18 mouse cellular contexts compared by ENCODE assay signal in the genomic region with DNA sequence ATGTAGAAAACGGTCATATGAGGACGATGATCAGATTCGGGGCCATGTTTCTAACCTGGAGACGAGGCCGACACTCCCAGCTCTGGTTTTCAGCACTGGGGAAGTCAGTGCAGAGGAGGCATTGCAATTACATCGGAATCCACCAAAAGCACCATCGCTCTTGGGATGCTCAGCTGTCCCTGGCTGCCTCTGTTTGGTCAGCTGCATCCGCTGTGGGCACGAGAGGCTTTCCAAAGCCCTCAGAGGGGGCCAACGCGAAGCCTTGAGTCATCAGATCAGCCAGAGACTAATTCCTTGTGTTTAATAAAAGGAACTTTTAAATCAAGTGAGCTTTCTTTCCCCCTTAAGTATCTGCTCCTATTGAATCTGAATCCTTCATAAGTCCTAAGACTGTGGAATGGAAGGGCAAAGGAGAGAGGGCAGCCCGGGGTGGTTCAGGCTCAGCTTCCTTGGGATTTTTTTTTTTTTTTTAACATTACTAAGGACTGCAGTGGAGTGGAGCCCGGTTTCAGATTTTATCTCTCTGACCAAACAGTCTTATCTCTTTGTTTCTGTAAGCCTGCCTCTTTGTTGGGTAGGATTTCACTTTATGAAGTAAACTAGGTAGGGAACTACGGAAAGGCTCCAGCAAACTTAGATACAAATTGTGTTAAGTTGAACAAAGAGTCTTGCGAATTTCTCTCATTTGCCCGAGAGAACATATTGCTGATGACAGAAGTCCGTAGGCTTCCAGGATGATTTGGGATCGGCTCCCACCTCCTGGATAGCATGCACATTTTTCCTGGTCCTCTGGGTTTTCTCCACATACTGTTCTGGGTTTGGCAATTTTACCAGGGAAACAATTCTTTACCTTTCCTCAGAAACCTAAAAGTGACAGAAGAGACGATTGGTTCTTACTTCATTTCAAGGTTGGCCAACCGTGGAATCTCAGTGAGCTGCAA. TPM values are rescaled to one million over a fixed set of nuclear protein-coding genes. Genes with fewer than 3 reads are reported as not detected.
DNase-seq lines count a peak whose midpoint lies in the region; ATAC-seq and TF ChIP-seq lines count a peak whose summit lies in the region.
"Had no signal": no experiment of that assay in that cellular context is flagged by ENCODE, and none has a peak within 500 bp of the region (broad histone marks: within the 10 kb centered on the region; RNA-seq: fewer than 3 reads in every experiment).

No protein-coding gene starts in this region.

- no peak for TF ChIP-seq CTCF in intestine, postnatal 0 days (IDR thresholded peaks at IDR 0.05; ENCODE audit: low read depth)

- no peaks in the 10 kb centered on the region for H3K36me3 ChIP-seq in intestine, embryonic 15.5 days
- no peaks in the 10 kb centered on the region for H3K36me3 ChIP-seq in intestine, postnatal 0 days (ENCODE audit: control insufficient read depth, insufficient read depth)
- H3K36me3 ChIP-seq in midbrain, embryonic 14.5 days (ENCODE audit: control insufficient read depth, insufficient read depth, low read length) = no peaks in the 10 kb centered on the region
- H3K36me3 ChIP-seq in midbrain, embryonic 13.5 days = no peaks in the 10 kb centered on the region
- H3K36me3 ChIP-seq in intestine, embryonic 16.5 days (ENCODE audit: control insufficient read depth, insufficient read depth, low read length) = no peaks in the 10 kb centered on the region
- H3K36me3 ChIP-seq: embryonic facial prominence, embryonic 13.5 days; forebrain, embryonic 12.5 days; limb, embryonic 15.5 days; neural tube, embryonic 12.5 days; stomach, embryonic 15.5 days had no signal

- 52% methylated on average over 20 of the region's 20 CpGs for WGBS in intestine, embryonic 15.5 days
- WGBS in intestine, postnatal 0 days = 44% methylated on average over 20 of the region's 20 CpGs
- WGBS in midbrain, embryonic 14.5 days = 72% methylated on average over 20 of the region's 20 CpGs
- 75% methylated on average over 20 of the region's 20 CpGs for WGBS in midbrain, embryonic 13.5 days
- WGBS in intestine, embryonic 16.5 days = 48% methylated on average over 20 of the region's 20 CpGs

- no peaks in the 10 kb centered on the region; the same call in 1 of the 2 replicates for H3K4me1 ChIP-seq in intestine, embryonic 15.5 days (replicated peaks)
- no peaks in the 10 kb centered on the region for H3K4me1 ChIP-seq in intestine, postnatal 0 days (replicated peaks; ENCODE audit: control insufficient read depth, insufficient read depth, low read length)
- H3K4me1 ChIP-seq in midbrain, embryonic 14.5 days (ENCODE audit: control insufficient read depth, insufficient read depth, low read length) = no peaks in the 10 kb centered on the region
- H3K4me1 ChIP-seq in midbrain, embryonic 13.5 days (replicated peaks) = no peaks in the 10 kb centered on the region
- no peaks in the 10 kb centered on the region for H3K4me1 ChIP-seq in intestine, embryonic 16.5 days (ENCODE audit: control insufficient read depth, insufficient read depth, low read length)
- H3K4me1 ChIP-seq: forebrain, embryonic 12.5 days; limb, embryonic 15.5 days; neural tube, embryonic 12.5 days had no signal

- H3K4me2 ChIP-seq in intestine, embryonic 15.5 days (replicated peaks) = no peak overlapping the region
- H3K4me2 ChIP-seq in intestine, postnatal 0 days (replicated peaks; ENCODE audit: low read depth) = no peak overlapping the region
- no peak overlapping the region for H3K4me2 ChIP-seq in midbrain, embryonic 14.5 days (ENCODE audit: low read length)
- H3K4me2 ChIP-seq in midbrain, embryonic 13.5 days (replicated peaks) = no peak overlapping the region
- H3K4me2 ChIP-seq in intestine, embryonic 16.5 days (ENCODE audit: low read depth, low read length) = no peak overlapping the region
- H3K4me2 ChIP-seq: embryonic facial prominence, embryonic 13.5 days; forebrain, embryonic 12.5 days; hindbrain, embryonic 14.5 days; limb, embryonic 15.5 days; neural tube, embryonic 12.5 days; stomach, embryonic 15.5 days had no signal

- DNase-seq in cerebellum, postnatal 36 days = no peak
- peak; percentile 21 for DNase-seq in midbrain, embryonic 14.5 days
- DNase-seq in retina, postnatal 1 day = no peak
- DNase-seq: cerebellum, adult 9-10 months; kidney, adult 9 months; liver, postnatal 0 days; thymus, postnatal 4 days had no signal

- H3K27ac ChIP-seq in intestine, embryonic 15.5 days = no peak overlapping the region
- no peak overlapping the region for H3K27ac ChIP-seq in intestine, postnatal 0 days (ENCODE audit: low read depth, low read length)
- no peak overlapping the region for H3K27ac ChIP-seq in midbrain, embryonic 14.5 days (replicated peaks; ENCODE audit: low read depth, low read length)
- no peak overlapping the region for H3K27ac ChIP-seq in midbrain, embryonic 13.5 days
- H3K27ac ChIP-seq in intestine, embryonic 16.5 days (ENCODE audit: low read length) = no peak overlapping the region
- H3K27ac ChIP-seq: embryonic facial prominence, embryonic 13.5 days; forebrain, embryonic 12.5 days; hindbrain, embryonic 14.5 days; limb, embryonic 15.5 days; neural tube, embryonic 12.5 days; stomach, embryonic 15.5 days had no signal

- H3K4me3 ChIP-seq in intestine, embryonic 15.5 days (replicated peaks) = no peak overlapping the region
- H3K4me3 ChIP-seq in intestine, postnatal 0 days (ENCODE audit: low read depth, low read length) = no peak overlapping the region
- no peak overlapping the region for H3K4me3 ChIP-seq in midbrain, embryonic 14.5 days (replicated peaks; ENCODE audit: low read depth, low read length)
- H3K4me3 ChIP-seq in midbrain, embryonic 13.5 days (replicated peaks) = no peak overlapping the region
- no peak overlapping the region for H3K4me3 ChIP-seq in intestine, embryonic 16.5 days (ENCODE audit: low read length)
- H3K4me3 ChIP-seq: embryonic facial prominence, embryonic 13.5 days; forebrain, embryonic 12.5 days; limb, embryonic 15.5 days; neural tube, embryonic 12.5 days; stomach, embryonic 15.5 days had no signal

- 0 out of 2 replicates have a peak, but pooled peaks have one; percentile 31 for ATAC-seq in cerebellum, adult (ENCODE audit: insufficient number of reproducible peaks, low FRiP score, low TSS enrichment)
- peak; percentile 29; the same call in 1 of the 2 replicates for ATAC-seq in intestine, embryonic 15.5 days
- ATAC-seq in intestine, postnatal 0 days = no peak
- ATAC-seq in midbrain, embryonic 14.5 days (ENCODE audit: low FRiP score, low TSS enrichment) = no peak
- no peak for ATAC-seq in midbrain, embryonic 13.5 days
- ATAC-seq in intestine, embryonic 16.5 days = peak; percentile 55; the same call in 1 of the 2 replicates
- ATAC-seq: liver, postnatal 0 days had no signal

- H3K27me3 ChIP-seq in intestine, embryonic 15.5 days (replicated peaks) = no peaks in the 10 kb centered on the region
- H3K27me3 ChIP-seq in intestine, postnatal 0 days (replicated peaks; ENCODE audit: control insufficient read depth, insufficient read depth, low read length) = no peaks in the 10 kb centered on the region
- no peaks in the 10 kb centered on the region for H3K27me3 ChIP-seq in midbrain, embryonic 14.5 days (ENCODE audit: control insufficient read depth, insufficient read depth, low read length)
- H3K27me3 ChIP-seq in midbrain, embryonic 13.5 days = no peaks in the 10 kb centered on the region
- H3K27me3 ChIP-seq in intestine, embryonic 16.5 days (replicated peaks; ENCODE audit: control insufficient read depth, insufficient read depth, low read length) = no peaks in the 10 kb centered on the region
- H3K27me3 ChIP-seq: forebrain, embryonic 12.5 days; limb, embryonic 15.5 days; neural tube, embryonic 12.5 days; stomach, embryonic 15.5 days had no signal

- H3K9me3 ChIP-seq in intestine, embryonic 15.5 days = no peaks in the 10 kb centered on the region
- H3K9me3 ChIP-seq in intestine, postnatal 0 days (ENCODE audit: control insufficient read depth) = no peaks in the 10 kb centered on the region
- no peaks in the 10 kb centered on the region for H3K9me3 ChIP-seq in midbrain, embryonic 14.5 days (ENCODE audit: control insufficient read depth, low read length)
- no peaks in the 10 kb centered on the region for H3K9me3 ChIP-seq in midbrain, embryonic 13.5 days
- no peaks in the 10 kb centered on the region for H3K9me3 ChIP-seq in intestine, embryonic 16.5 days (ENCODE audit: control insufficient read depth, low read length)
- H3K9me3 ChIP-seq: embryonic facial prominence, embryonic 13.5 days; forebrain, embryonic 12.5 days; limb, embryonic 15.5 days; neural tube, embryonic 12.5 days; stomach, embryonic 15.5 days had no signal

- no peak overlapping the region for H3K9ac ChIP-seq in intestine, embryonic 15.5 days
- no peak overlapping the region for H3K9ac ChIP-seq in intestine, postnatal 0 days (ENCODE audit: low read depth, low read length)
- H3K9ac ChIP-seq in midbrain, embryonic 14.5 days (replicated peaks; ENCODE audit: low read length) = no peak overlapping the region
- no peak overlapping the region for H3K9ac ChIP-seq in midbrain, embryonic 13.5 days (replicated peaks)
- no peak overlapping the region for H3K9ac ChIP-seq in intestine, embryonic 16.5 days (ENCODE audit: low read depth, low read length)
- H3K9ac ChIP-seq: embryonic facial prominence, embryonic 13.5 days; forebrain, embryonic 12.5 days; hindbrain, embryonic 14.5 days; limb, embryonic 15.5 days; liver, postnatal 0 days; neural tube, embryonic 12.5 days; stomach, embryonic 15.5 days had no signal

RNA-seq across cellular contexts. Expression of a gene that starts 39.1 kb away (rescaled TPM):
- polyA plus RNA-seq in intestine, embryonic 15.5 days (2015; fragmentation: Nextera tagmentation; extraction: Ambion mirVana) = 14.2 and 16.2 TPM in 2 replicates
- polyA plus RNA-seq in intestine, postnatal 0 days (2015; fragmentation: Nextera tagmentation; extraction: Ambion mirVana) = 5.8 and 7.0 TPM in 2 replicates
- polyA plus RNA-seq in midbrain, embryonic 14.5 days (2014; fragmentation: Nextera tagmentation; extraction: Ambion mirVana) = 59.1 and 59.2 TPM in 2 replicates
- 30.5 and 31.2 TPM in 2 replicates for polyA plus RNA-seq in midbrain, embryonic 13.5 days (2015; fragmentation: Nextera tagmentation; extraction: Ambion mirVana)
- polyA plus RNA-seq in intestine, embryonic 16.5 days (2015; fragmentation: Nextera tagmentation; extraction: Ambion mirVana) = 8.3 and 10.7 TPM in 2 replicates

Comparison
In these comparisons a context has a peak if more than half of its experiments do, and no peak if none do; other contexts are left out.
1. ATAC-seq: peak in cerebellum, adult (single experiment), intestine, embryonic 15.5 days (single experiment) and intestine, embryonic 16.5 days (single experiment); none in intestine, postnatal 0 days (single experiment), midbrain, embryonic 14.5 days (single experiment) and midbrain, embryonic 13.5 days (single experiment).